Mouse (Mus musculus) heart, embryonic 12.5 days (tissue): ENCODE measurements around the gene Lbx2. TPM values are rescaled to one million over a fixed set of nuclear protein-coding genes. Genes with fewer than 3 reads are reported as not detected.

Experiments used
- ATAC-seq: fragments of 200-750 bp; cut with Nextera tagmentation; 2 replicates; pipeline ENCODE4 v1.8.0; 2017; ENCODE audit warnings: moderate TSS enrichment, moderate library complexity; ENCODE audit not compliant: insufficient number of reproducible peaks, low FRiP score
- H3K27ac ChIP-seq: fragments of 300-500 bp; sonication (generic); 2 replicates; pipeline ENCODE4 v1.5.1; 2016; ENCODE audit warnings: mild to moderate bottlenecking, moderate library complexity; ENCODE audit not compliant: poor library complexity, severe bottlenecking
- H3K27me3 ChIP-seq: fragments of 300-500 bp; sonication (generic); replicated peaks from 2 replicates; pipeline ENCODE4 v1.6.1; 2016; ENCODE audit warnings: mild to moderate bottlenecking, moderate library complexity
- H3K36me3 ChIP-seq: fragments of 300-500 bp; sonication (generic); 2 replicates; pipeline ENCODE4 v1.6.1; 2016; ENCODE audit warnings: mild to moderate bottlenecking, moderate library complexity
- H3K4me1 ChIP-seq: fragments of 300-500 bp; sonication (generic); replicated peaks from 2 replicates; pipeline ENCODE4 v1.6.1; 2016; ENCODE audit warnings: mild to moderate bottlenecking
- H3K4me2 ChIP-seq: fragments of 300-500 bp; sonication (generic); 2 replicates; pipeline ENCODE4 v1.6.1; 2016; ENCODE audit warnings: mild to moderate bottlenecking, moderate library complexity
- H3K4me3 ChIP-seq: fragments of 300-500 bp; sonication (generic); 2 replicates; pipeline ENCODE4 v1.5.1; 2016; ENCODE audit warnings: mild to moderate bottlenecking
- H3K9ac ChIP-seq: fragments of 300-500 bp; sonication (generic); 2 replicates; pipeline ENCODE4 v1.6.1; 2016; ENCODE audit warnings: mild to moderate bottlenecking, moderate library complexity
- H3K9me3 ChIP-seq: fragments of 300-500 bp; sonication (generic); replicated peaks from 2 replicates; pipeline ENCODE4 v1.6.1; 2016; ENCODE audit warnings: mild to moderate bottlenecking, moderate library complexity
- WGBS: fragments of 180-500 bp; shearing (Covaris S2); methylation state at CpG from one replicate; pipeline ENCODE4 v1.1.7; 2016; 5-methylcytosine and 5-hydroxymethylcytosine counted together
- microRNA counts: library from miRNA; unstranded; fragments of <30 nt; microRNA quantifications from one replicate; lab custom pipeline; 2017
- microRNA-seq: library from miRNA; unstranded; fragments of <30 nt; microRNA quantifications from one replicate; pipeline ENCODE4, GENCODE M21; 2017
- polyA plus RNA-seq: library from polyadenylated mRNA; unstranded; fragments of >200 nt; fragmentation: Nextera tagmentation; extraction: Ambion mirVana; gene quantifications from 2 replicates; pipeline ENCODE4 v1.2.1, GENCODE M21; 2016

The Lbx2 gene
- polyA plus RNA-seq, 1 experiment from 2014 or later: 0.36 TPM

DNA sequence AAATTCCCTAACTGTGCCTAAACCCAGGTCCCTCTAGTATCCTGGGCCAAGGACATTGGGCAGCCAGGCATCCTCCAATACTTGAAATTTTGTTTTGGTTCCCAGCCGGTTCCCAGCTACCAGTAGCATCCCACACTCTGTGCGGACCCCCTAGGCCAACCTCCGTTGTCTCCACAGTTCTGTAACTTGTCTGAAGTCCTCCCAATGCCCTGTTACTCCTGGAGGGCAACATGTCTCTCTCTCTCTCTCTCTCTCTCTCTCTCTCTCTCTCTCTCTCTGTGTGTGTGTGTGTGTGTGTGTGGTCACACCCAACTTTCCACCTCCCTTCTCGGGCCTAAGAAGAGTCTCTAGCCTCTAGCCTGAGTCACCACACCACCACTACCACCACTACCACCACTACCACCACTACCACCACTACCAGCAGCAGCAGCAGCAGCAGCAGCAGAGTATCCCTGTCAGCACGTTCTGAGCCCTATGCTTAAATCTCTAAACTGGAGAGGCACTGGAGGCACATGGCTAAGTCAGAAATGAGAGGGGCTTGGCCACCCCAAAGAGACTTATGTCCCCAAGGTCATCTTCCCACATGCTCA, 50.2 kb downstream of the Lbx2 start:
- Histone ChIP-seq H3K27me3 (peaks cover 11% of the 10 kb centered on the region; the same call in 1 of the 2 replicates), H3K4me3 (peak overlapping the region; percentile 68), H3K27ac (peak overlapping the region; percentile 100), H3K4me1 (peaks cover 37% of the 10 kb centered on the region), H3K9me3 (no peaks in the 10 kb centered on the region), H3K36me3 (no peaks in the 10 kb centered on the region; the same call in 1 of the 2 replicates), H3K4me2 (peak overlapping the region; percentile 85), H3K9ac (peak overlapping the region; percentile 92)
- ATAC-seq: no peak
- WGBS: 21% methylated on average over 5 of the region's 5 CpGs

DNA sequence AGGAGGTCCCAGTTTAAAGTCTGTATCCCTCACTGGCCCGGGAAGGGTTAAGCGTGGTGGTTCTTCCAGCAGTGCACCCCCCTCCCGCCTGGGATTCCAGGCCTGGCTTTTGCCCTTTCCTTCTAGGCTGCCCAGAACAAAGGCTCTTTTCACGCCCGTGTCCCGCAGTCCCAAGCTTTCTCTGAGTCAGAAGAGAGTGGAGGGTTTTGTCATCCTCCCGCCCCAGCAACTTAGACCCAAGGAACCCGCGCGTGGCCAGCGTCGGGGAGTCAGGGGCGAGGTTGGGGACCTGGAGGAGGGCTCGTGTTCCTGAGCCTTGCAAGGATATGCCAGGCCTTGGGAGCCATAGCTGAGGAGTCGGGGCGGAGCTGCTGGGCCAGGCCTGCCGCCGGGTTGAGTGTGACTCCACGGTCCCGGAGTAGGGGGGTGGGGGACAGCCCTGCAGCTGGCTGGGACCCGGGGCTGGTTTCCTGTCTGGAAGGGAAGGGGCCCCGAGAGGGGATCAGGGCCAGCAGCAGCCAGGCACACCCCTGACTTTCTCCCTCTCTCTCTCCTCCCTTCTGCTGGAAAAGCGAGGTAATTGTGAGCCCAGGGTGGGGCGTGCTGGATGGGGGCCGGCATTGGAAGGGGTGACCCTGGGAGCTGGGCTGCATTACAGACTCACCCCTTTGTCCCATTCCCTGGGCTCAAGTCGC, 50.9 kb downstream of the Lbx2 start:
- peak overlapping the region; percentile 68 for H3K4me3 ChIP-seq
- peaks cover 43% of the 10 kb centered on the region for H3K4me1 ChIP-seq

DNA sequence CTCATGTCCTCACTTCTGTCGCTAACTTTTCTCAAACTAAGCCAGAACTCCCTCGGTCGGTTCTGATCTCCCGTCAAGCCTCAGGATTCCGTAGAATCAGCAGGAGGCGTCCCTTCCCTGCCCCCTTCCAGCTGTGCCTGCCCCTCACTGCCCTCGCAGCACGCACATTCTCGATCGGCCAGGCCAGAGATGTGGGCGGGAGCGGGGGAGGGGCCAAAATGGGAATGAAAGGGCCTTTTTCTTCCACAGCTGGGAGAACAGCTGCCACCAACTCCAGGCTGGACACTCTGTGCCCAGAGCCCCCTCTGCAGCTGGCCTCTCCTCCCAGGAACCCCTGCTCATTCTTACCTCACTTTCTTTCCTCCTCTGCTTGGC, 51.4 kb downstream of the Lbx2 start:
- H3K4me2 ChIP-seq: peak overlapping the region; percentile 85
- peak overlapping the region; percentile 68 for H3K4me3 ChIP-seq
- peaks cover 11% of the 10 kb centered on the region; the same call in 1 of the 2 replicates for H3K27me3 ChIP-seq
- ATAC-seq: peak; percentile 85
- no peaks in the 10 kb centered on the region for H3K9me3 ChIP-seq
- H3K9ac ChIP-seq: peak overlapping the region; percentile 92
- no peaks in the 10 kb centered on the region; the same call in 1 of the 2 replicates for H3K36me3 ChIP-seq
- WGBS: 1% methylated on average over 12 of the region's 12 CpGs
- peak overlapping the region; percentile 100 for H3K27ac ChIP-seq
- peaks cover 48% of the 10 kb centered on the region for H3K4me1 ChIP-seq

More for the DNA sequence above, 50.9 kb downstream of the Lbx2 start:
- WGBS: 1% methylated on average over 25 of the region's 26 CpGs
- ATAC-seq: peak; percentile 83
- peak overlapping the region; percentile 100 for H3K27ac ChIP-seq
- peaks cover 11% of the 10 kb centered on the region; the same call in 1 of the 2 replicates for H3K27me3 ChIP-seq
- H3K9ac ChIP-seq: peak overlapping the region; percentile 92
- peak overlapping the region; percentile 85 for H3K4me2 ChIP-seq
- no peaks in the 10 kb centered on the region; the same call in 1 of the 2 replicates for H3K36me3 ChIP-seq
- H3K9me3 ChIP-seq: no peaks in the 10 kb centered on the region

MicroRNAs within 50 kb of the gene (microRNA counts, 519-probe panel; counts per million panel counts)
- not detected for microRNA mmu-miR-3470a+mmu-miR-3470b (lab: Ali Mortazavi, UCI)

Small RNAs within 50 kb of the gene (microRNA-seq; reads per million reads assigned to microRNA genes)
- gene Mir3470a (not detected), gene Mir7040 (not detected)

Other genes with a start within 250 kb of the Lbx2 start
- gene Sema4f, start 146.6 kb upstream of the Lbx2 start, polyA plus RNA-seq: 0.26 and 0.37 TPM in 2 replicates
- 0.57 and 1.4 TPM in 2 replicates for gene M1ap, start 139.5 kb upstream of the Lbx2 start, polyA plus RNA-seq
- gene Dok1, start 52.9 kb upstream of the Lbx2 start, polyA plus RNA-seq: 8.1 and 11.3 TPM in 2 replicates
- 5.7 and 8.0 TPM in 2 replicates for gene Loxl3, start 52.2 kb upstream of the Lbx2 start, polyA plus RNA-seq
- gene Aup1, start 31.8 kb upstream of the Lbx2 start, polyA plus RNA-seq: 120 and 131 TPM in 2 replicates
- gene Htra2, start 31.1 kb upstream of the Lbx2 start, polyA plus RNA-seq: 86.7 and 86.9 TPM in 2 replicates
- 0.48 and 0.64 TPM in 2 replicates for gene Dqx1, start 28.5 kb upstream of the Lbx2 start, polyA plus RNA-seq
- 0.18 and 0.24 TPM in 2 replicates for gene Tlx2, start 16.1 kb upstream of the Lbx2 start, polyA plus RNA-seq
- 12.5 and 14.9 TPM in 2 replicates for gene Pcgf1, start 8.5 kb upstream of the Lbx2 start, polyA plus RNA-seq
- 1.3 and 1.9 TPM in 2 replicates for gene Ccdc142, start 15.2 kb downstream of the Lbx2 start, polyA plus RNA-seq
- gene Gm42688, start 15.2 kb downstream of the Lbx2 start, polyA plus RNA-seq: 2.2 and 2.4 TPM in 2 replicates
- gene Mrpl53, start 22.7 kb downstream of the Lbx2 start, polyA plus RNA-seq: 155 and 156 TPM in 2 replicates
- 30.7 and 30.8 TPM in 2 replicates for gene Mogs, start 29.1 kb downstream of the Lbx2 start, polyA plus RNA-seq
- 87.6 and 91.3 TPM in 2 replicates for gene Wbp1, start 35.2 kb downstream of the Lbx2 start, polyA plus RNA-seq
- gene Ino80b, start 39.1 kb downstream of the Lbx2 start, polyA plus RNA-seq: 11.1 and 12.1 TPM in 2 replicates
- 20.3 and 22.0 TPM in 2 replicates for gene Rtkn, start 49.1 kb downstream of the Lbx2 start, polyA plus RNA-seq
- gene Wdr54, start 70.0 kb downstream of the Lbx2 start, polyA plus RNA-seq: 4.2 and 6.8 TPM in 2 replicates
- 0.17 and 0.39 TPM in 2 replicates for gene 1700003E16Rik, start 70.0 kb downstream of the Lbx2 start, polyA plus RNA-seq
- gene Dctn1, start 79.6 kb downstream of the Lbx2 start, polyA plus RNA-seq: 86.9 and 89.0 TPM in 2 replicates
- 0.27 and 0.52 TPM in 2 replicates for gene Slc4a5, start 133.5 kb downstream of the Lbx2 start, polyA plus RNA-seq
- 38.9 TPM in 2 replicates for gene Mthfd2, start 239.5 kb downstream of the Lbx2 start, polyA plus RNA-seq
- gene Mob1a, start 239.6 kb downstream of the Lbx2 start, polyA plus RNA-seq: 42.6 and 43.3 TPM in 2 replicates